In genomic region chr19:5637069-5638047, GRCm38 (mm10) we compare ENCODE assay signal across 8 mouse cellular contexts. TPM values are rescaled to one million over a fixed set of nuclear protein-coding genes. Genes with fewer than 3 reads are reported as not detected.
DNase-seq lines count a peak whose midpoint lies in the region; ATAC-seq and TF ChIP-seq lines count a peak whose summit lies in the region.

TSS of gene Rela (plus strand) at chr19:5637483.

- H3K9ac ChIP-seq in ES-Bruce4 (ENCODE audit: low read depth, poor library complexity, severe bottlenecking), result peak within 1 kb of the TSS; percentile 81
- H3K9ac ChIP-seq in forebrain, embryonic 14.5 days (ENCODE audit: low read length), result peak within 1 kb of the TSS; percentile 88
- peak within 1 kb of the TSS; percentile 88 for H3K9ac ChIP-seq in neural tube, embryonic 15.5 days (replicated peaks)

- TF ChIP-seq EP300 in ES-Bruce4 (IDR thresholded peaks at IDR 0.05; ENCODE audit: insufficient read depth, low read depth, low read length), result 0 out of 2 replicates have a peak, but pooled peaks have one; percentile 11

- peak; percentile 84 for DNase-seq in forebrain, embryonic 14.5 days (ENCODE audit: low spot score)
- peak; percentile 95 to 96 for DNase-seq in heart, postnatal 14 days
- peak; percentile 91 for DNase-seq in layer of hippocampus, adult 11-12 months (ENCODE audit: low spot score)
- DNase-seq in lung, adult 18-20 months, result peak; percentile 93 to 95
- peak; percentile 87 for DNase-seq in testis, postnatal 14 days (ENCODE audit: low spot score)

- H3K9me3 ChIP-seq in ES-Bruce4 (replicated peaks; ENCODE audit: control insufficient read depth, insufficient read depth, low read length, poor library complexity, severe bottlenecking), result no peaks in the 10 kb centered on the region
- no peaks in the 10 kb centered on the region for H3K9me3 ChIP-seq in forebrain, embryonic 14.5 days (replicated peaks; ENCODE audit: control insufficient read depth, low read length)
- H3K9me3 ChIP-seq in neural tube, embryonic 15.5 days (replicated peaks), result no peaks in the 10 kb centered on the region

- H3K4me1 ChIP-seq in ES-Bruce4 (ENCODE audit: control insufficient read depth, insufficient read depth, low read length), result peaks cover 2% of the 10 kb centered on the region
- H3K4me1 ChIP-seq in forebrain, embryonic 14.5 days (ENCODE audit: control insufficient read depth, insufficient read depth, low read length), result peaks cover 8% of the 10 kb centered on the region; the same call in 1 of the 2 replicates
- H3K4me1 ChIP-seq in neural tube, embryonic 15.5 days, result peaks cover 32% of the 10 kb centered on the region

- no peak for TF ChIP-seq CTCF in ES-Bruce4 (IDR thresholded peaks at IDR 0.05; ENCODE audit: low read depth, low read length)

- peak; percentile 79; the same call in 1 of the 2 replicates for ATAC-seq in cerebellum, adult (ENCODE audit: insufficient number of reproducible peaks, low FRiP score, low TSS enrichment)
- peak; percentile 87 for ATAC-seq in forebrain, embryonic 14.5 days
- ATAC-seq in neural tube, embryonic 15.5 days (ENCODE audit: low FRiP score), result peak; percentile 89

- intact Hi-C loops in heart, postnatal 14 days (cut with DNase I), result no loop called here

- WGBS in forebrain, embryonic 14.5 days, result under 1% methylated on average over 80 of the region's 109 CpGs
- under 1% methylated on average over 88 of the region's 109 CpGs for WGBS in neural tube, embryonic 15.5 days

- H3K4me3 ChIP-seq in ES-Bruce4 (ENCODE audit: low read depth, low read length), result peak within 1 kb of the TSS; percentile 88
- H3K4me3 ChIP-seq in forebrain, embryonic 14.5 days (ENCODE audit: low read depth, low read length), result peak within 1 kb of the TSS; percentile 83
- peak within 1 kb of the TSS; percentile 89 for H3K4me3 ChIP-seq in neural tube, embryonic 15.5 days (replicated peaks)

- H3K27me3 ChIP-seq in ES-Bruce4 (ENCODE audit: control insufficient read depth, insufficient read depth, low read length, poor library complexity, severe bottlenecking), result no peaks in the 10 kb centered on the region
- no peaks in the 10 kb centered on the region for H3K27me3 ChIP-seq in forebrain, embryonic 14.5 days (replicated peaks; ENCODE audit: control insufficient read depth, insufficient read depth, low read length)
- no peaks in the 10 kb centered on the region for H3K27me3 ChIP-seq in neural tube, embryonic 15.5 days (replicated peaks)

- no peak for TF ChIP-seq POLR2A in ES-Bruce4 (IDR thresholded peaks at IDR 0.05; ENCODE audit: insufficient read depth, low read length)

- H3K27ac ChIP-seq in ES-Bruce4 (ENCODE audit: insufficient read depth, low read length), result peak within 1 kb of the TSS; percentile 62
- H3K27ac ChIP-seq in forebrain, embryonic 14.5 days (ENCODE audit: low read depth, low read length), result peak within 1 kb of the TSS; percentile 81
- peak within 1 kb of the TSS; percentile 92 for H3K27ac ChIP-seq in neural tube, embryonic 15.5 days (replicated peaks)

- peak within 1 kb of the TSS; percentile 68 for H3K4me2 ChIP-seq in forebrain, embryonic 14.5 days (ENCODE audit: low read length)
- peak within 1 kb of the TSS; percentile 91 for H3K4me2 ChIP-seq in neural tube, embryonic 15.5 days

- H3K36me3 ChIP-seq in ES-Bruce4 (ENCODE audit: control insufficient read depth, insufficient read depth, low read length, poor library complexity, severe bottlenecking), result peaks cover 2% of the 10 kb centered on the region; the same call in 1 of the 2 replicates
- peaks cover 38% of the 10 kb centered on the region for H3K36me3 ChIP-seq in forebrain, embryonic 14.5 days (ENCODE audit: control insufficient read depth, insufficient read depth, low read length)
- H3K36me3 ChIP-seq in neural tube, embryonic 15.5 days, result peaks cover 29% of the 10 kb centered on the region

RNA-seq across cellular contexts. Expression of gene Rela, which starts in this region (rescaled TPM):
- 28.5 and 32.9 TPM in 2 replicates for polyA plus RNA-seq in ES-Bruce4 (2011; ENCODE audit: insufficient read depth, insufficient read length, low read depth, missing spikeins)
- 29.8 and 35.8 TPM in 2 replicates for polyA plus RNA-seq in forebrain, embryonic 14.5 days (2014; fragmentation: Nextera tagmentation; extraction: Ambion mirVana)
- 10 to 100 TPM; 25.8 to 29.9 TPM for total RNA-seq in heart, postnatal 14 days (2021)
- 31.6 and 39.2 TPM in 2 replicates for polyA plus RNA-seq in neural tube, embryonic 15.5 days (2015; fragmentation: Nextera tagmentation; extraction: Ambion mirVana)

Comparison
In these comparisons a context has a peak if more than half of its experiments do, and no peak if none do; other contexts are left out.
1. Peak in every context shown above with its lines: DNase-seq, ATAC-seq, H3K4me3 ChIP-seq and H3K27ac ChIP-seq.